Mouse (Mus musculus): Measurements from ENCODE around the gene Pck1. TPM values are rescaled to one million over a fixed set of nuclear protein-coding genes. Genes with fewer than 3 reads are reported as not detected.

Pck1 gene
- total and polyA plus RNA-seq, 3 experiments: 18.0 to 35.3 (median 20.5) TPM

DNA sequence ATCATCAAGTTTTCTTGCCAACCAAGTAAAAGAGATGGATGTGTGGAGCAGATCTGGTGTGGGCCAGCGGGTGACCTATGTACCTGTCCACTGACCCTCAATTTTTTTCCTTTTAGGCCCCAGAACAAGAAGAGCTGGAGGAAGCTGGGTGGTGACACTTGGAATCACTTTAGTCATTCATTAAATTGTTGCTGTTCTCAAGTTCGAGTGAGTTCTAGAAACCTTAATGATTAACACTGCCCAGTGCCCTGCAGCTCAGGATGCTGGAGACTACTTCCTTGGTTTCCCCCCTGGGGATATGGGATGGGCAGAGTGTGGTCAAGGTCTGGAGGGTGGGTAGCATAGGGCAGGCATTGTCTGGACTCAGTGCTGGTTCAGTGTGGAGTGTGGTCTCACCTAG, 23.7 kb upstream of the Pck1 start:
- DNase-seq: no peak
- Histone ChIP-seq H3K9ac (ENCODE audit: low read depth, low read length) (no peak overlapping the region), H3K36me3 (ENCODE audit: control insufficient read depth, insufficient read depth, low read length) (no peaks in the 10 kb centered on the region), H3K27me3 (ENCODE audit: control insufficient read depth, insufficient read depth, low read length) (no peaks in the 10 kb centered on the region), H3K79me2 (replicated peaks; ENCODE audit: control insufficient read depth, insufficient read depth, low read length) (no peaks in the 10 kb centered on the region), H3K4me1 (ENCODE audit: control insufficient read depth, insufficient read depth, low read length) (no peaks in the 10 kb centered on the region), H3K4me3 (no peak overlapping the region), H3K27ac (no peak overlapping the region)
- intact Hi-C loops (cut with DNase I): no loop called here
- TF ChIP-seq EP300 (IDR thresholded peaks at IDR 0.05; ENCODE audit: insufficient read depth, low read depth, low read length): no peak
- TF ChIP-seq CTCF (IDR thresholded peaks at IDR 0.05): no peak
- no peak for TF ChIP-seq POLR2A (IDR thresholded peaks at IDR 0.05; ENCODE audit: insufficient read depth, low read depth, low read length)
- WGBS: 58% methylated on average over 2 of the region's 2 CpGs

DNA sequence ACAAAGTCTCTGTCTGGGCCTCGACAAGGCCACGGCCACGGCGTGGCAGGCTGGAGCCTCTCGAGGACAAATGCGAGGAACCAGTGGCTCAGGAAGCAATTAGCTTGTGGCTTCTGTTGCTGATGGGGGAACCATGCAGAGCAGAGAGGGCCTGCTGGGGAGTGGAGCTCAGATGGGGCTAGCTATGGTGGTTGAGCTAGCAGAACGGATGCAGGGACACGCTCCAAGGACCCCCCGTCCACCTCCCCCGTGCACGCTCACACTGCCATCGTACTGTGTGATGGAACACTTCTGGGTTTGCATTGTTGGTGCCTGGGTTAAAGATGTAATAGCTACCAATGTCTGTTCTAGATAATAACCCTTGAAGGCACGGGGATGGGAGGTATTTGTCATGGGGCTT, 20.6 kb upstream of the Pck1 start:
- H3K9ac ChIP-seq (ENCODE audit: low read depth, low read length): no peak overlapping the region
- WGBS: 90% methylated on average over 13 of the region's 13 CpGs
- no peak overlapping the region for H3K4me3 ChIP-seq
- H3K36me3 ChIP-seq (ENCODE audit: control insufficient read depth, insufficient read depth, low read length): no peaks in the 10 kb centered on the region
- no peak overlapping the region for H3K27ac ChIP-seq
- TF ChIP-seq POLR2A (IDR thresholded peaks at IDR 0.05; ENCODE audit: insufficient read depth, low read depth, low read length): no peak
- H3K4me1 ChIP-seq (ENCODE audit: control insufficient read depth, insufficient read depth, low read length): no peaks in the 10 kb centered on the region
- H3K79me2 ChIP-seq (replicated peaks; ENCODE audit: control insufficient read depth, insufficient read depth, low read length): no peaks in the 10 kb centered on the region
- DNase-seq: no peak
- no peaks in the 10 kb centered on the region for H3K27me3 ChIP-seq (ENCODE audit: control insufficient read depth, insufficient read depth, low read length)
- intact Hi-C loops (cut with DNase I): no loop called here

DNA sequence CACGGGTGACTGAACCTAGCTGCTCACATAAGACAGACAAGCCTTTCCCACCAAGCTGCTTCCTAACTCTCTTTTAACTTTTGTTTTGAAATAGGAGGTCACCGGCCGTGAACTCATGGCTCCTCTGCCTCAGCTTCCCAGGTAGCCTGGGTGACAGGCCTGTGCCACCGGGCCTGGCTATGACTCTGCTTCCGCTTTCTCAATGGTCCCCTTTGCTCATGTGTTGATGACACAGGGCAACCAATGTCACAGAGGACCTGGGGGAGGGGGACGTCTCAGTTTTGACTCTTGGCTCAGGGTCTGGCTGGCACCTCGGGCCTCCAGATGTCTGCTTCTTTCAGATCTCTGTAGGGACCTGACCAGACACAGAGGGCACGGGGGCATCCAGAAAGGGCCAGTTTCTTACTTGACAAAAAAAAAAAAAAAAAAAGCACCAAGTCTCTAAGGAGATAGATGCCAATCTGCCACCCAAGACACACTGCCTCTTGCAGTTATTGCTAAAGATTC, 20.0 kb upstream of the Pck1 start:
- Histone ChIP-seq H3K4me3 (no peak overlapping the region), H3K9ac (ENCODE audit: low read depth, low read length) (no peak overlapping the region), H3K27ac (no peak overlapping the region), H3K4me1 (ENCODE audit: control insufficient read depth, insufficient read depth, low read length) (no peaks in the 10 kb centered on the region), H3K79me2 (replicated peaks; ENCODE audit: control insufficient read depth, insufficient read depth, low read length) (no peaks in the 10 kb centered on the region), H3K27me3 (ENCODE audit: control insufficient read depth, insufficient read depth, low read length) (no peaks in the 10 kb centered on the region), H3K36me3 (ENCODE audit: control insufficient read depth, insufficient read depth, low read length) (no peaks in the 10 kb centered on the region)
- TF ChIP-seq CTCF (IDR thresholded peaks at IDR 0.05): no peak
- no peak for TF ChIP-seq POLR2A (IDR thresholded peaks at IDR 0.05; ENCODE audit: insufficient read depth, low read depth, low read length)
- no peak for TF ChIP-seq EP300 (IDR thresholded peaks at IDR 0.05; ENCODE audit: insufficient read depth, low read depth, low read length)
- intact Hi-C loops (cut with DNase I): no loop called here
- 76% methylated on average over 8 of the region's 8 CpGs for WGBS
- no peak for DNase-seq

DNA sequence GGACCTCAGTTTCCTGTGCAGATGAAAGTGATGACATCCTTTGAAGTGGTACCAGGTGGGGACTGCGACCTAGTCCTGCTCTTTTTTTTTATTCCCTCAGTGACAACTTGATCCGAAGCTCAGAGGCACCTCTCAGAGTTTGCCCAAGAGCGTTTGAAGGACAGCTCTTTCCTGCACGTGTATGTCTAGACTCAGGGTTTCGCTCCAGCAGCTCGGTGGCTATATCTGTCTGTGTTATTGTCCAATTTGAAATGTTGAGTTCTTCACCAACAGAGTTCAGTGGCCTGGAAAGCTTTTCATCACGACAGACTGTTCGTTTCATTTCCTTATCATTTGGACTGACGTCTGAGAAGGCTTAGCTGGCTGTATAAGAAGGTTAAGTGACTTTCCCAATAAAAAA, 18.2 kb upstream of the Pck1 start:
- DNase-seq: no peak
- H3K79me2 ChIP-seq (replicated peaks; ENCODE audit: control insufficient read depth, insufficient read depth, low read length): no peaks in the 10 kb centered on the region
- no peaks in the 10 kb centered on the region for H3K36me3 ChIP-seq (ENCODE audit: control insufficient read depth, insufficient read depth, low read length)
- TF ChIP-seq CTCF (IDR thresholded peaks at IDR 0.05) (no peak), EP300 (IDR thresholded peaks at IDR 0.05; ENCODE audit: insufficient read depth, low read depth, low read length) (no peak), POLR2A (IDR thresholded peaks at IDR 0.05; ENCODE audit: insufficient read depth, low read depth, low read length) (no peak)
- intact Hi-C loops (cut with DNase I): no loop called here
- no peaks in the 10 kb centered on the region for H3K27me3 ChIP-seq (ENCODE audit: control insufficient read depth, insufficient read depth, low read length)
- no peaks in the 10 kb centered on the region for H3K4me1 ChIP-seq (ENCODE audit: control insufficient read depth, insufficient read depth, low read length)
- H3K27ac ChIP-seq: no peak overlapping the region
- H3K9ac ChIP-seq (ENCODE audit: low read depth, low read length): no peak overlapping the region
- H3K4me3 ChIP-seq: no peak overlapping the region
- WGBS: 25% methylated on average over 9 of the region's 9 CpGs

DNA sequence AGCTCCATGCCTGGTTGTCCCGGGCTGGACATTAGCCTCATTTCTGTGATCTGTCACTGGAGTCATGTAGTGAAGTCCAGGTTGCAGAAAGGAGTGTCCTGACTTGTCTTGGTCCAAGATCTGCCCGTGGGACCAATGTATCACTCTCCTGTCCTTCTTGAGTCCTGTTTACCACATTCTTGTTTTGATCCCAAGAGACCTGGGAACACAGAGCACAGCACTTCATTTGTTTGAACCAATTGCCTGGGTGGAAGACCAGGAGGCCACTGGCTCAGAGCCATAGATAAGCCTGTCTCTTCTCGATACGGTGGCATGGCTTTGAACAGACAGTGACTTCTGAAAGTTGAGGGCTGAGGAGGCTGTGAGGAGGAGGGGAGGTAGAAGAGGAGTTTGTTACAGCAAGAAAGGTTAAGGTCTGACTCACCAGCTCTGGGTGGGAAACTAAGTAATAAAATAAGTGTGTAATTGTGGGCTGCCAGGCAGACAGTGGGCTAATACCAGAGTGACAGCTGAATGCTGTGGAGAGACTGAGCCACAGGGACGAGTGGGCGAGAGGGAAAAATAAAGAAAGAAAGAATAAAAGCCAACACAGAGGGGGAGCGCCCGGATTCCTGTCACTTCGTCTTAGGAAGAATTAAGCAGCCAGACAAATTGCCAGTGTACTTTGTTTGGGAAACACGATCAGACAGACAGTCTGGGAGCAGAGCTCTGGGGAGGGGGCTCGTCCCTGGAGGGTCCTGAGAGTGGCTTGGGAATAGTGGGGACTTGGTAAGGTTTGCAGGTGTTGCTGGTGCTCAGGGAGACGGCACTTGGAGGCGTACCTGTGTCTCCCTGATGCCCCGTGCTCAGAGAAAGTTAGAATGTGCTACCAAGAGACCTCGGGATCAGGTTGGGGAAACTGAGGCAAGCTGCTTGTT, 14.3 kb upstream of the Pck1 start:
- TF ChIP-seq EP300 (IDR thresholded peaks at IDR 0.05; ENCODE audit: insufficient read depth, low read depth, low read length) (no peak), POLR2A (IDR thresholded peaks at IDR 0.05; ENCODE audit: insufficient read depth, low read depth, low read length) (no peak), CTCF (IDR thresholded peaks at IDR 0.05) (no peak)
- H3K79me2 ChIP-seq (replicated peaks; ENCODE audit: control insufficient read depth, insufficient read depth, low read length): no peaks in the 10 kb centered on the region
- H3K27me3 ChIP-seq (ENCODE audit: control insufficient read depth, insufficient read depth, low read length): no peaks in the 10 kb centered on the region
- H3K4me1 ChIP-seq (ENCODE audit: control insufficient read depth, insufficient read depth, low read length): no peaks in the 10 kb centered on the region
- no peaks in the 10 kb centered on the region for H3K36me3 ChIP-seq (ENCODE audit: control insufficient read depth, insufficient read depth, low read length)
- no peak overlapping the region for H3K4me3 ChIP-seq
- WGBS: 60% methylated on average over 15 of the region's 15 CpGs
- intact Hi-C loops (cut with DNase I): no loop called here
- DNase-seq: no peak
- H3K27ac ChIP-seq: no peak overlapping the region
- H3K9ac ChIP-seq (ENCODE audit: low read depth, low read length): no peak overlapping the region

DNA sequence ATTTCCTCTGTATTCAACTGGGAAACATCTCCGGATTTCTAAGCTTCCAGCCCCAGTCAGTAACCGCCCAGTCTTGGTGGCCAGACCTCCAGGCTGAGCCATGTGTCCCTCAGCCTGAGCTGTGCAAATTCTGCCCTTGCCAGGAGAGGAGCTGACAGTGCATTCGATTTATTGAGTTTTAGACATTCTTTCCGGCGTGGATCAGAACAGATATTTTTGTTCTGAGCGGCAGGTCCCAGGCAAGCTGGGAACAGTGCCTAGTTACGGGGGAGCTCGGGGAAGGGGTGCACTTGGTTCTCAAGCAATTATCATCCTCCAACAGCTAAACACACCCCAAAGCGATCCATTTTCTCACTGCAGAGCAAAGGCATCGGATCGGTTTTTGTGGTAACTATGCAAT, 9.2 kb upstream of the Pck1 start:
- intact Hi-C loops (cut with DNase I): no loop called here
- no peak for DNase-seq
- Histone ChIP-seq H3K36me3 (ENCODE audit: control insufficient read depth, insufficient read depth, low read length) (no peaks in the 10 kb centered on the region), H3K27ac (no peak overlapping the region), H3K79me2 (replicated peaks; ENCODE audit: control insufficient read depth, insufficient read depth, low read length) (no peaks in the 10 kb centered on the region), H3K27me3 (ENCODE audit: control insufficient read depth, insufficient read depth, low read length) (no peaks in the 10 kb centered on the region), H3K9ac (ENCODE audit: low read depth, low read length) (no peak overlapping the region), H3K4me1 (ENCODE audit: control insufficient read depth, insufficient read depth, low read length) (no peaks in the 10 kb centered on the region), H3K4me3 (no peak overlapping the region)
- TF ChIP-seq POLR2A (IDR thresholded peaks at IDR 0.05; ENCODE audit: insufficient read depth, low read depth, low read length): no peak
- WGBS: 72% methylated on average over 11 of the region's 11 CpGs

Measured in heart, adult 2 months (tissue).